Mouse (Mus musculus) testis, adult 2 months (tissue): ENCODE data around the gene Sat2.

Experiments used
- CTCF ChIP-seq: fragments of 200-500 bp; IDR thresholded peaks from 2 replicates; pipeline ENCODE4 v1.5.1; 2012; ENCODE audit warnings: low read depth, mild to moderate bottlenecking, inconsistent platforms, low read length, moderate library complexity; ENCODE audit not compliant: control insufficient read depth, insufficient read depth, insufficient replicate concordance
- POLR2A ChIP-seq: fragments of 200-500 bp; IDR thresholded peaks from 2 replicates; pipeline ENCODE4 v1.6.1; 2012; ENCODE audit warnings: low read depth, mild to moderate bottlenecking, inconsistent platforms, low read length, moderate library complexity; ENCODE audit not compliant: control insufficient read depth

- TF ChIP-seq CTCF: no peak
- TF ChIP-seq POLR2A: no peak
Measured at GRCm38 (mm10) chr11:69663795-69664194, 42.0 kb downstream of the Sat2 start.
